Mouse (Mus musculus) gastrocnemius, postnatal 4 days (tissue): ENCODE measurements around the gene Wdr89. TPM values are rescaled to one million over a fixed set of nuclear protein-coding genes. Genes with fewer than 3 reads are reported as not detected.

ENCODE experiments used
- DNase-seq, 2 experiments: peaks; one replicate each; pipeline ENCODE4 v3.0.0; 2021 to 2022; ENCODE audit warnings: low spot score in 2 of 2, mixed read lengths in 2 of 2
- total RNA-seq, 2 experiments: library from RNA; stranded (reverse); gene quantifications; 2 replicates each; pipeline ENCODE4 v1.2.3; 2021

Wdr89 gene
- total RNA-seq, 2 experiments from 2014 or later, result 3.6 to 3.9 TPM

GRCm38 (mm10) chr12:75670611-75671010, 1.3 kb upstream of the Wdr89 start:
- DNase-seq, result no peak

- DNase-seq, result no peak
Observed at GRCm38 (mm10) chr12:75668916-75669257, 450 bp downstream of the Wdr89 start.

GRCm38 (mm10) chr12:75668221-75668620, 1.1 kb downstream of the Wdr89 start:
- DNase-seq, result no peak

GRCm38 (mm10) chr12:75666939-75667338, 2.4 kb downstream of the Wdr89 start:
- DNase-seq, result no peak

GRCm38 (mm10) chr12:75664516-75664810, 4.9 kb downstream of the Wdr89 start:
- no peak for DNase-seq

- no peak for DNase-seq
Observed at GRCm38 (mm10) chr12:75663646-75664515, 5.5 kb downstream of the Wdr89 start.

GRCm38 (mm10) chr12:75662376-75662775, 7.0 kb downstream of the Wdr89 start:
- no peak for DNase-seq

GRCm38 (mm10) chr12:75658403-75658802, 10.9 kb downstream of the Wdr89 start:
- no peak for DNase-seq

- DNase-seq, result no peak
Observed at GRCm38 (mm10) chr12:75656580-75656979, 12.8 kb downstream of the Wdr89 start.

- no peak for DNase-seq
Observed at GRCm38 (mm10) chr12:75654247-75654801, 15.0 kb downstream of the Wdr89 start.

GRCm38 (mm10) chr12:75649706-75650093, 19.6 kb downstream of the Wdr89 start:
- DNase-seq, result no peak

GRCm38 (mm10) chr12:75649058-75649705, 20.2 kb downstream of the Wdr89 start:
- no peak for DNase-seq

- DNase-seq, result no peak
Observed at GRCm38 (mm10) chr12:75648281-75648680, 21.1 kb downstream of the Wdr89 start.

GRCm38 (mm10) chr12:75647663-75648062, 21.7 kb downstream of the Wdr89 start:
- DNase-seq, result no peak

GRCm38 (mm10) chr12:75645780-75646179, 23.6 kb downstream of the Wdr89 start:
- no peak for DNase-seq

- no peak for DNase-seq
Observed at GRCm38 (mm10) chr12:75641726-75642125, 27.6 kb downstream of the Wdr89 start.

- DNase-seq, result no peak
Observed at GRCm38 (mm10) chr12:75638345-75638744, 31.0 kb downstream of the Wdr89 start.

- no peak for DNase-seq
Observed at GRCm38 (mm10) chr12:75637103-75637502, 32.2 kb downstream of the Wdr89 start.

- no peak for DNase-seq
Observed at GRCm38 (mm10) chr12:75635771-75636430, 33.4 kb downstream of the Wdr89 start.

GRCm38 (mm10) chr12:75629618-75630017, 39.7 kb downstream of the Wdr89 start:
- no peak for DNase-seq

- no peak for DNase-seq
Observed at GRCm38 (mm10) chr12:75623292-75623691, 46.0 kb downstream of the Wdr89 start.

GRCm38 (mm10) chr12:75622835-75623234, 46.5 kb downstream of the Wdr89 start:
- DNase-seq, result no peak
